Mouse (Mus musculus) embryonic facial prominence, embryonic 10.5 days (tissue): ENCODE results near the gene Mier1. TPM values are rescaled to one million over a fixed set of nuclear protein-coding genes. Genes with fewer than 3 reads are reported as not detected.
A peak's percentile ranks its signal among the peaks of the same experiment; 100 is the strongest.

ENCODE experiments used
- DNase-seq: peaks from one replicate; pipeline ENCODE4 v3.0.0-alpha.2; 2017; ENCODE audit warnings: low spot score
- H3K27ac ChIP-seq: fragments of 300-500 bp; sonication (generic); replicated peaks from 2 replicates; pipeline ENCODE4 v1.5.1; 2016; ENCODE audit warnings: mild to moderate bottlenecking
- H3K27me3 ChIP-seq: fragments of 300-500 bp; sonication (generic); replicated peaks from 2 replicates; pipeline ENCODE4 v1.6.1; 2016; ENCODE audit warnings: low read depth, mild to moderate bottlenecking; ENCODE audit not compliant: poor library complexity, severe bottlenecking
- H3K36me3 ChIP-seq: fragments of 300-500 bp; sonication (generic); replicated peaks from 2 replicates; pipeline ENCODE4 v1.6.1; 2016; ENCODE audit warnings: mild to moderate bottlenecking, moderate library complexity
- H3K4me1 ChIP-seq: fragments of 300-500 bp; sonication (generic); 2 replicates; pipeline ENCODE4 v1.6.1; 2016
- H3K4me3 ChIP-seq: fragments of 300-500 bp; sonication (generic); 2 replicates; pipeline ENCODE4 v1.5.1; 2016; ENCODE audit warnings: mild to moderate bottlenecking, moderate library complexity
- H3K9me3 ChIP-seq: fragments of 300-500 bp; sonication (generic); 2 replicates; pipeline ENCODE4 v1.6.1; 2016; ENCODE audit warnings: mild to moderate bottlenecking
- WGBS: fragments of 180-500 bp; shearing (Covaris S2); methylation state at CpG from one replicate; pipeline ENCODE4 v1.1.7; 2016; 5-methylcytosine and 5-hydroxymethylcytosine counted together
- polyA plus RNA-seq: library from polyadenylated mRNA; unstranded; fragments of >200 nt; fragmentation: Nextera tagmentation; extraction: Ambion mirVana; gene quantifications from 2 replicates; pipeline ENCODE4 v1.2.1, GENCODE M21; 2016

Mier1 gene
- polyA plus RNA-seq, 1 experiment from 2014 or later: 44.3 TPM

DNA sequence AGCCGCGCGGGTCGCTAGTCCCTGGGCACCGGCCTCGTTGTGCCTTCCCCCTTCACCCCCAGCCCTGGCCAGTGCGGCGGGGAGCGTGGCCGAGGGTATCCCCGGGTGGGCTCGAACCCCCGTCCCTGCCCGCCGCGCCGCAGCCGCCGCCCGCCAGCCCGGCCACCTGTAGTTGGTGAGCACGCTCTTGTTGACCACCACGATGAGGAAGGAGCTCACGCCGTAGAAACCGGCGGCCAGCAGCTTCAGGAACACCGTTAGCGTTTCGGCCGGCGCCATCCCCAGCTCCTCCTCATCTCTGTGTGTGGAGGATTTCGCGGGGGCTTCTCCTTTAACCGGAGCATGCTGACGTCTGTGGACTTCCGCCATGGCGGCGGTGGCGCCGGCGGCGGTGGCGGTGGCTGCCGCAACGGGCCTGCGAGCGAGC is 100.3 kb downstream of the Mier1 start:
- WGBS: under 1% methylated on average over 48 of the region's 48 CpGs
- H3K27ac ChIP-seq: peak overlapping the region; percentile 98
- no peaks in the 10 kb centered on the region for H3K9me3 ChIP-seq
- H3K27me3 ChIP-seq: no peaks in the 10 kb centered on the region
- H3K4me1 ChIP-seq: peaks cover 37% of the 10 kb centered on the region
- DNase-seq: peak; percentile 82
- peak overlapping the region; percentile 95 for H3K4me3 ChIP-seq
- H3K36me3 ChIP-seq: peaks cover 18% of the 10 kb centered on the region

Other genes starting within 250 kb of the Mier1 start
- 0.91 and 0.97 TPM in 2 replicates for gene Tctex1d1, start 135.8 kb upstream of the Mier1 start, polyA plus RNA-seq
- gene Insl5, start 87.5 kb upstream of the Mier1 start, polyA plus RNA-seq: 0.30 TPM in 1 of 2 replicates, not detected in the other
- 4.2 and 4.7 TPM in 2 replicates for gene Wdr78, start 165 bp downstream of the Mier1 start, polyA plus RNA-seq
- 11.4 and 13.0 TPM in 2 replicates for gene Slc35d1, start 100.8 kb downstream of the Mier1 start, polyA plus RNA-seq
- gene 4921539E11Rik, start 176.5 kb downstream of the Mier1 start, polyA plus RNA-seq: not detected in 2 replicates
- gene Oma1, start 199.4 kb downstream of the Mier1 start, polyA plus RNA-seq: 14.5 and 16.3 TPM in 2 replicates